Mouse (Mus musculus): Measurements from ENCODE around the gene Mapk8ip1. TPM values are rescaled to one million over a fixed set of nuclear protein-coding genes. Genes with fewer than 3 reads are reported as not detected.
"Not testable (repeated sequence)": the region's sequence is repeated elsewhere in the genome, so short reads cannot be mapped to it uniquely, and the experiment has no call there.

Gene Mapk8ip1
- total RNA-seq, 2 experiments from 2014 or later, result 414 to 421 TPM

DNA sequence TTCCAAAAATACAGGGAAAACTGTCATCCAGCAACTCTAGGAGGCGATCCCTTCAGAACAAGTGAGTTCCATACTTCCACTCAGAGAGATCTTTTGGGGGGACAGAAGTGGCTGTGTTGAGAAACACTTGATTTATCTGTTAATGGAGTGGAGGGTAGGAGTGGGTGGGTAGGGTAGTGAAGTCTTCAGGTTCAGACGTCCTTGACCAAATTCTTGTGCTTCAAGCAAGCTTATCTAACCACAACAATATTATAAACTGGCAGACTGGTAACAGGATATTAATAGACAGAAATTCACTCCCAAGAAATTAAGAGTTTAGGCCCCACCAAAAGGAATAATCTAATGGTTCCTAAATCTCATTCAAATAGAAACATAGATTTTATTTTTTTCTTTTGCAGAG is 29.0 kb upstream of the Mapk8ip1 start:
- no peak for DNase-seq (ENCODE audit: extremely low spot score in 1 of 2, low spot score in 2 of 2)
- intact Hi-C loops (cut with DNase I), result loop anchor here (10.0 kb wide), 2 partner anchors 115 to 445 kb away; no protein-coding TSS in a partner anchor

DNA sequence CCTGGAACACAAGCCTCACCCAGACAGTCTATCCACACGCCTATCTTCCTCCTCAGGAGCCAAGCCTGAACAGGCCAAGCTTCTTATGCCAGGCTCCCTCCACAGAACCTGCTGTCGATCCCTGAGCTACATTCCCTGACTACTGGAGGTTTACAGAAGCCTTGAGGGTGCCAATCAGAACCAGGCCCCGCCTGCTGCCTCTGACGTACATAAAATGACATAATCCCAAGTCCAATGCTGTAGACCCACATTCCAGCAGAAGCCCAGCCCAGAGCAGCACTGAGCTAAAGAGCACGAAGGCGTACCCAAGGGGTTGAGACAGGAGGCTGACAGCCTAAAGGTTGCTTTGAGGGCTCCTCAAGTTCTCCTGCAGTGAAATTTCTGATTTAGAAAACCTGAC is 26.8 kb upstream of the Mapk8ip1 start:
- peak; percentile 76 to 80 for DNase-seq (ENCODE audit: extremely low spot score in 1 of 2, low spot score in 2 of 2)
- intact Hi-C loops (cut with DNase I), result no loop called here

DNA sequence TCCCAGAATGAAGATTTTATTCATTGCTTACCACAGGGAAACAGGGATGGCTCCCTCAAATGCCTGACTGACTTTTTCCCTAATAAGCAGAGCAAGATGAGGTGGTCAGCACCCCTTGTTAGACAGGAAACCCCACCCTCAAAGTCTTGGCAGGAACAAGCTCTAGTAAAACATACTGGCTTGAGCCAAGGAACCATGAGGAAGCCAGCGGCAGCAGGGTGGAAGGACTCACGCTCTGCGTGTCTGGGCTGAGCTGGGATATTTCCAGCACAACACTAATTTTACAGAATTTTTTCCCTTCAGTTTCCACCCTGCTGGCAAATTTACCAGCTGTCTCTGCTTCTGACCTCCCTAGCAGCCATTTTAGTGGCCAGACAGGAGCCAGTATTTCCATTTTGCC is 25.4 kb upstream of the Mapk8ip1 start:
- intact Hi-C loops (cut with DNase I), result no loop called here

DNA sequence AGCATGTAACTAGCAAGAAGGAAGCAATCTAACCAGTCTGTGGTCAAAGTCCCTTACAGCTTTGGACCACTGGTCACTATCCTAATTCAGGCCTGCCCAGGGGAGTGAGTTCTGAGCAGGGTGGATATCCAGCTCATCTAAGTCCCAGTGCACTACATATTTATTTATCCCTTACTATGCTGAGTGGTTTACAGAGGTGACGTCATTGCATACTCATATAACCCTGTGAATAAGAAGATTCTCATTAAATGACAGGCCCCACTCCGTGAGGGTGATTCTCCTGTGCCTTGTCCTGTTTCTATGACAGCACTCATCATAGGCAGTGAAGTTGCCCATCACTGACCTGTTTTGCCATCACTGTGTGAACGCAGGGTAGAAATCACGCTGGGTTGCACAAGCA is 24.3 kb upstream of the Mapk8ip1 start:
- DNase-seq (ENCODE audit: extremely low spot score in 1 of 2, low spot score in 2 of 2), result no peak
- intact Hi-C loops (cut with DNase I), result no loop called here

More for the DNA sequence above, 25.4 kb upstream of the Mapk8ip1 start:
- no peak for DNase-seq (ENCODE audit: extremely low spot score in 1 of 2, low spot score in 2 of 2)

DNA sequence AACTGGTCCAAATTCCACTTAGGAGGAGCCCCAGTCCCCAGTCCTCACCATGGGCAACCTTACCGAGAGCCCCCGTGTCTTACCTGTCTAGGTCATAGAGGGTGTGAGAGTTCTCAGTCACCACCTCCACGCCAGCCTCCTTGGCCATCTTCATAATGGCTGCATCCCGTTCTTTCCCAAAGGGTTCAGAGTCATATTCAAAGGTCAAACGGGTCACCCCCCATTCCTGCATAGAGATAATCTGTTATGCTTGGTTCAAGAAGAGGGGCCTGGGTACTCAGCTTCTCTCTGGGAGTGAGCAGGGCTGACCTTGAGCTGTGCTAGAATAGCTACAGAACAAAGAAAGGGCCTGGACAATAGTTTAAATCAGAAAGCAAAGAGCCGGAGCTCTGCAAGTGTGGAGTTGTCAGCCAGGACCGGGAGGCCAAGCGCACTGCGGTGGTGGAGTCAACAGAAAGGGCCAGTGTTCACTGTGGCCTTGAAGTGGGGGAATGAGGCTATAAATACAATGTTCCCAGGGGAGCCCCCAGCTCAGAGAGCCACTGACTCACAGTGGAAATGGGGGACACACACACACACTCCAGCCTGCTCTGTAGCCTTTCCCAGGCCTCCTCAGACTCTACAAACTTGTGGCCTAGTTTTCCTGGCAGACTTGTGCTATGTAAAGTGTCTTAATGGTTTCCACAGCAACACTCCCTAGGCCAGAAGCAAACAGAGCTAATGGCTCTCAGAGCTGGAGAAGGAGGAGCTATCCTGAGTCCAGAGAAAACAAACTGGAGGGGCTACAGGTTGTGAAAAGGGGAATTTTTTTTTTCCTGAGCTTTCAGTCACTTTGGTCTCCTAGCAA is 23.6 kb upstream of the Mapk8ip1 start:
- intact Hi-C loops (cut with DNase I), result no loop called here
- peak in 1 of 2 experiments; percentile 59 for DNase-seq (ENCODE audit: extremely low spot score in 1 of 2, low spot score in 2 of 2)

DNA sequence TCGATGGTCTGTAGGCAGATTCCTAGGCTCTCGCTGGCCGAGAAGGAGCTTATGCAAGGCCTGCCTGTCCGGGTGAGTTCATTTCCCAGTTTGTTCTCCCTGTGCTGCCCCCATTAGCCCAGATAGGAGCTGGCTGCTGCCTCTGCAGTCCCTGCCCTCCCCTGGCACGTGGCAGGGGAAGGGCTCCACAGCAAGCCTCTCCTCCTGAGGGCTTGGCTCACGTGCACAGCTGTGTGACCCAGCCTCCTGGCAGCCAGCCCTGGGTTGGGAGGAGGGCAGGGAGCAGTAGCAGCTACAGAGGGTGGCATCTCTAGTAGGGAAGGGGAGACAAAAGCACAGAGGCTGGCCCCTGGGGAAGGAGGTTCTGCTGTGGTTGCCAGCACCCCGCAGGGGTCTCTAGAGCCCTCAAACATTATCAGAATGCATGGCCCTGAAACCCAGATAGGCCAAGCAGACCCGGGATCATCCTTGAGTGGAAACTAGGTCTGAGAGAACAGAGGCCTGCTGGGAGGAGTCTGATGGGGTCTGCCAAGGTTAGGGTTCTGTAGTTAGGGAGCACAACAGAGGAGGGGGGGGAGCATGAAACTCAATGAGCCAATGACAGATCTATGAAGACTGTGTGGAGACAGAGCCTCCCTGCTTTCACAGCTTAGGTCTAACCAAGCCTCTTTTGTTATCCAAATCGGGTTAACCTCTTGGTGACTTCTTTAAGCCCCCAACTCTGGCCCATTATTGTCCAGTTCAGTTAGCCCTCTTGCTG is 22.8 kb upstream of the Mapk8ip1 start:
- peak; percentile 74 to 92 for DNase-seq (ENCODE audit: extremely low spot score in 1 of 2, low spot score in 2 of 2)
- intact Hi-C loops (cut with DNase I), result no loop called here

DNA sequence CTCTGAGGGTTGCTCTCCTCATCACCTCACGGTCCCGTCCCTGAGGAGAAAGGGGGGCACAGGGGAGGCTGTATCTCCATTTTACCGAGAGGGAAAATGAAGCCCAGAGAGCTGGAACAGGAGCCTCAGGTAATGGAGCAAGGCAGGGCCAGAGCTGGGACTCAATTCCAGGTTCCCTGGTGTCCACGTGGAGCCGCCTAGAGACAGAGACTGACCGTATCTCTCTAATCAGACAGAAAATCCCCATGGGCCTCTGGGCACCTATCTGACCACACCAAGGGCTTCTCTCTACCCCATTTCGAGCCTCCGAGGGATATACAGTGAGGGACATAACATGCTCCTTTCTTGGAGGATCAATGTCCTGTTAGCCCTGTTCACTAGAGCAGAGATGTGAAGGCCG is 22.1 kb upstream of the Mapk8ip1 start:
- intact Hi-C loops (cut with DNase I), result no loop called here
- no peak for DNase-seq (ENCODE audit: extremely low spot score in 1 of 2, low spot score in 2 of 2)

DNA sequence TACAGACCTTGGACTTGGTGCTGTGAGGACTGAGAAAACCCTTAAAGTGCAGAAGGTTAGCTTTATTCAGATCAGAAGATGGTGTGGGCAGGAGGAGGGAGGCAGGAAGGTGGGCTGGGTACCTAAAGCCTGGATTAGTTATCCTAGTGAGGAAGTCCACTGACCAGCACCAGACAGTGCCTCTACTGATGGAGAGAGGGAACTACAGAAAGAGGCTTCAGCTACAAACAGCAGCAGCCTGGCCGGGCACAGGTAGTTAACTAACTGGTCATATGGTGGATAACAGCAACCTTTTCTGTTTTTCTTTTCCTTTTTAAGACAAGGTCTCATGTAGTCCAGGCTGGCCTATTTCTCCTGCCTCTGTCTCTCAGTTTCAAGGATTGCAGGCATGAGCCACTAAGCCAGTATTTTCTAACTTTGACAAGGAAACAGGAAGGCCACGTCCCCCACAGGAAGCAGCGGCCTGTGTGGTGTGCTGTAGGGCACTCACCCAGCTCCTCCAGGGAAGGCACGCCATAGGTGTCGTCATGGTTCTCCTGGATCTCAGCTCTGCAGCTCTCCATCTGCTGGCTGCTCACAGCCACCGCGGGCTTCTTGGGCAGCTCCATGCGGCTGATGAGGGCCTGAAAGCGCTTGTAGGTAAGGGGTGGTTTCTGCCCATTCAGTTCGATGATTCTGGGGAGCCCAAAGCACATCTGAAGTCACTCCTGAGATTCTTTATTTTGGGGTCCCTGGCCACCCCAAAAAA is 21.5 kb upstream of the Mapk8ip1 start:
- no peak for DNase-seq (ENCODE audit: extremely low spot score in 1 of 2, low spot score in 2 of 2)
- intact Hi-C loops (cut with DNase I), result no loop called here

DNA sequence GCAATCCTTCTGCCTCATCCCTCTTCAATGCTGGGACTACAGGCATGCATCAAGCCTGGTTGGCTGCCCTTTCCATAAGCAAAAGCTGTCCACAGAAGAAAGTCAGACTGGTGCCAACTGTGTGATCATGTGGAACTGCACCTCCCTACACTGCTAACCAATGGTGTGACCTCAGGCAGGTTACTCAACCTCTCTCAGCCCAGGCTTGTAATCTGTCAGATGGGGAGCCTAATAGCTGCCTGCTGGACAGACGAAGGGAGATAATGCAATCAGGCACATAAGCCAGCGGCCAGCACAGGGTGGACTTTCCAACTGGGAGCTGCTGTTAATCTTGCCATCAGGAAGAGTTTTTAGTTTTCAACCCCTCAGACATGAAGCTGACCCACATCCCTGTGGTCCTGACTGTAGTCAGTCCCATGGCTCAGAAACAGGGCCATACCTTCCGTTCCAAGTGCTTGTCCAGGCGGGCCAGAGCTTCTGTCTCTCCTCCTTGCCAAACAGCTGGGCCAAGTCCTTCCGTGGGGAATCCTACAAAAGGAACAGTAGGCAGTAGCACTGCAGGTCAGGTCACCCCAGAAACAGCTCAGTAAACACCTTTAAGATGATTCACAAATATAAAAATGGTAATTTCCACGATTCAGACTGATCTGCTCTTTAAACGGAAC is 20.8 kb upstream of the Mapk8ip1 start:
- DNase-seq (ENCODE audit: extremely low spot score in 1 of 2, low spot score in 2 of 2), result no peak
- intact Hi-C loops (cut with DNase I), result no loop called here

DNA sequence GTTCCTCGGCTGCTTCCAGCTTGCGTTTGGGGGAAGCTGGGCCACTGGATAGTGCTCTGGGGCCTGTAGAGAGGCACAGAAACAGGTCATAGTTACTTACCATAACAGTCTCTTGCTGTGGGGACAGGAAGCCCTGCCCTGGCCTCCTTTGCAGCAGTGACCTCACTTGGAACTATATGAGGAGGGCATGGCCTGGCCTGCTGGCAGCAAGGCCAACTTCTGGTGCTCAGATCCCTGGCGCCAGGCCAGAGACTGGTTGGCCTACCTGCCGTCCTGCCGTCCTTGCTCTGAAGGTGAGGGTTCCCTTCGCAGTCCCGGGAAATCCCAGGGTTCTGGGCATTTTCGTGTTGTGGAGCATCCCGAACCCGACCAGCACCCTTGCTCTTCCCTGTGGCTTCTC is 10.6 kb upstream of the Mapk8ip1 start:
- intact Hi-C loops (cut with DNase I), result no loop called here

DNA sequence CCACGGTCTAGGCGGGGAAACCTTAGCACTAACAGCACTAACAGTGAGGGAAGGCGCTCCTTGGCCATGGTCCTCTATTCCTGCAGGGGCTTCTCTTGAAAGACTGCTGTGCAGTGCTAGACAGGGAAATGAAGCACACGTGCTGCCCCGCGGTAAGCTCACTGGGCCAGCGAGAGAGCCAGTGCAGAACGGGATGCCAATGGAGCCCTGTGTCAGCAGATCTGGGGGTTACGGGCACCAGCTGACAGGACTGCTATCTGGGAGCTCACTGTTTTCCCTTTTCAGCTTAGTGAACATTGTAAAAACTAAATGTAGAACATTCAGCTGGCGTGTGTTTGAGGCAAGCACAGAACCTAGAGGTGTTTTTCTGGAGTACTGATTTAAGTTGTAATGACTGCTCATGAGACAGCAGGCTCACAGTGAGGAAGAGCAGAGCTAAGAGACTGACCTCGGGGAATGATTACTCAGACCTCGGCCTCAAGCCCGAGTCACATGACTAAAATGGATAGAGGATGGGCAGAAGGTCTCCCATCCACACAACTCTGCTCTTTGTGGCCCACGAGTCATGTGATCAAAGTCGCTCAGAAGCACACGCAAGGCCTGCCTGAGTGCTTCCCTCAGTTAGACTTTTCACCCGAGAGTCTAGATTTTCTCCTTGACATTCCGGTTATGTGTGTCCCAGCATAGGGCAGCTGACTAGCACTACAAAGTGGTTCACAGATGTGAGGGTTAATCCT is 7.4 kb upstream of the Mapk8ip1 start:
- DNase-seq (ENCODE audit: extremely low spot score in 1 of 2, low spot score in 2 of 2), result no peak
- intact Hi-C loops (cut with DNase I), result no loop called here

More for the DNA sequence above, 10.6 kb upstream of the Mapk8ip1 start:
- DNase-seq (ENCODE audit: extremely low spot score in 1 of 2, low spot score in 2 of 2), result peak in 1 of 2 experiments; percentile 53

DNA sequence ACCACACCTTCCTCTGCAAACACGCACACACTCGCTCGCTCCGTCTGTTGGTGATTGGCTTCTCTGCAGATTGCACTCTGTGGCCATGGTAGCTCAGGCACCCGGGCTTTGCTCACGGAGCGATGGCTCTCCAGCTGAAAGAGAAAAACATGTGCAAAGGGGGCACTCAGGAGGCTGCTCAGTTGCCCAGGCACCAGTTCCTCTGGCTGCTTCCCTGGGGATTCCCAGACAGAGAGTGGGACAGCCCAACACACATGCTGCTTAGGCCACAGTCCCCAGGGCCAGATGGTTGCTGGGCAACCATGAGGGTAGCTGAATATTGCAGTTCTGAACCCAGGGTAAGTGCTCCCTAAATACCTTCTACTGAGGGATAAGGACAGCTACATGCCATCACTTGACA is 4.6 kb upstream of the Mapk8ip1 start:
- DNase-seq (ENCODE audit: extremely low spot score in 1 of 2, low spot score in 2 of 2), result no peak
- intact Hi-C loops (cut with DNase I), result no loop called here

DNA sequence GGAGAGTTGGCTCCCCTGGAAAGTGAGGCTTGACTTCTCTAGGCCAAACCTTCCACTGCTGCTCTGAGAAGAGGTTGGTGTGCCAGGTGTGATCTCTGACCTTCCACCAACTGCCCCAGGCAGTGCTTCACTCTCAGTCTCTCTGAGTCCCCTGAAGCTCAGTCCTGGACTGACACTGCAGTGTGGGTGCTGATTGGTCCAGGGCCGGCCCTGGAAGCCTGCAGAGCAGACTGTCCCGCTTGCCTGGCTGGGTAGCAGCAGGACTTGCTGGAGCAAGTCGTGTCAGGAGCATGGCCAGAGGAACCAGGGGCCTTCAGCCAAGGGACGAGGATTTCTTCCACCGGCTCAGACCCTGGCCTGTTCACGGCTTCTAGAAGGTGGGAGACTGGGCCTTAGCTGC is 3.7 kb upstream of the Mapk8ip1 start:
- no peak for DNase-seq (ENCODE audit: extremely low spot score in 1 of 2, low spot score in 2 of 2)
- intact Hi-C loops (cut with DNase I), result no loop called here

DNA sequence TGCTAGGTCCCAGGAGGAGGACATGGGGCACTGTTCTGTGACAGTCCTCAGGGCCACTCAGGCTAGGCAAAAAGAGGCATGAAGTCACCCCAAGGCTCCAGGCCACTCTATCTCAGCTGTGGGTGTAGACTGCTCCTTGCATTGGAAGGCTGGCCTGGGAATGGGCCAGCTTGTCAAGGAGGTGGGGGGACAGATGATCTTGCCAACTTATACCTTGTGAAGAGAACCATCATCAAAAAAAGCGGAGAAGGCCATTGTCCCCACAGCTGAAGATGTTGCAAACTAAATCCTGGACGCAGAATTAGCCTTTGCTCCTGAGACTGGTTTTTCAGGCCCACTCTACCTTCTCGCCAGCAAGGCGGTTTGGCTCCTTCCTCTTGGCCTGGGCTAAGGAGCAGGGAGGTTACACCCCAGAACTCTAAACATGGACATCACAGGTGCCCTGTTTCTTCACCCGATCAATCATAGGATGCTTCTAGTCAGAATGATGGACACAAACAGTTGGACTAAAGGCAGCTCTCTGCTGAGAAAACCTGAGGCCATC is 2.8 kb upstream of the Mapk8ip1 start:
- no peak for DNase-seq (ENCODE audit: extremely low spot score in 1 of 2, low spot score in 2 of 2)
- intact Hi-C loops (cut with DNase I), result no loop called here

DNA sequence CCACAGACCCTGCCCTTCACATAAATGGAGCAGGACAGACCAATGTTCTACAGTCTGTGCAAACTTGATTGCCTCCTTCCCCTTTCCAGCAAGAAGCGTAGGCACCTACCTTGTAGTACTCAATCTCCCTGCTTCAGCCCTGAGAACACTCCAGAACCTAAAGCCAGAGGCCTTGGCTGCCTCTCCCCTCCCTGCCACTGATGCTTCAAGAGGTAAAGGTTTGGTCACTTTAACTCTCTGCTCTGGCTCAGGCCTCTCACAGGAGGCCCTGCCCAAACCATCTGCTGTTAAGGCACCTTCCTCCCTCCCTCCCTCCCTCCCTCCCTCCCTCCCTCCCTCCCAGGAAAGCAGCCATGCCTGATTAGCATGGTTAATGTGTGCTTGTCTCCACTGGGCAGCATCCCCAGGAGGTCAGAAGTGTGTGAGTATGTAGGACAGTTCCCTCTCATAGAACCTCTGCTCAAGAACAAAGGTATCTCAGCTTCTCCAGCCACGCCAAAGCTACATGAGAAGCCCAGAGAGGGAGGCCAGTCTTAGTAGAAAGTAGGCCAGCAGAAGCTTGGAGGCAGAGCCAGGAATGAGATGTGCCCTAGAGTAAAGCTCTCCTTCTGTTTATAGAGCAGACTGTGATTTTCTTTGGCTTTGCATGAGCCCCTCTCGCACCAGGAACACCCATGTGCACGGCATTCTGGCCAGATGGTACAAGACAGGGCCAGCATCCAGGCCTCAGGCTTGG is 1.7 kb upstream of the Mapk8ip1 start:
- intact Hi-C loops (cut with DNase I), result no loop called here
- no peak for DNase-seq (ENCODE audit: extremely low spot score in 1 of 2, low spot score in 2 of 2)

DNA sequence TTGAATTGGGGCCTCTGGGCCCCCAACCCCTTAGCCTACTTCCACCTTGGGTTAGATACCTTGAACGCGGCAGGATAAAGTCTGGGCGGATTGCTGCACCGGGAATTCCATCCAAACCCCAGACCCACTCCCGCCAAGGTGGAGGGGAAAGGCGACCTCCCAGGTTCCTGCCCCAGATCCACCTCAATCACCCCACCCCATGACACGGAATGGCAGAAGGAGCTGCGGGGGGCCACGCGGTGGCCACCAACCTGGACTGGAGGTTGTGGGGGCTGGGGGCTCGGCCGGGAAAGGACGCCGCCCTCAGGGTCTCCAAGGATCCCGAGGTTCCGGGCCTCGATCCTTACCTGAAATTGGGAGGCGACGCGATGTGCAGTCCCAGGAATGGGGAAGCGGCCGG is 381 bp downstream of the Mapk8ip1 start:
- peak in 1 of 2 experiments; percentile 49 for DNase-seq (ENCODE audit: extremely low spot score in 1 of 2, low spot score in 2 of 2)
- intact Hi-C loops (cut with DNase I), result no loop called here

DNA sequence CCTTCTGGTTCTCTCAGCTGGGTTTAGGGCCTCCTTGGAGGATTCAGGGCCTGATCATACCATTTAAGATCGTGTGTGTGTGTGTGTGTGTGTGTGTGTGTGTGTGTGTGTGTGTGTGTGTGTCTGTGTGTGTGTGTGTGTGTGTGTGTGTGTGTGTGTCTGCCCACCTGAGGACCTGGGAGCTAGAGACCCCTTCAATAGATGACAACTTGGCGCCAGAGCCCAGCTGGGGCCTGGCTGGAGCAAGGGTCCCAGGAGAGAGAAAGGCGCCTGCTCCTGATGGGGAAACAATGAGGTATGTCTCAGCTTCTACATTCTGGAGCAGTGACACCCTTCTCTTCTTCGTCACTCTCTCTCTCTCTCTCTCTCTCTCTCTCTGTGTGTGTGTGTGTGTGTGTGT is 1.2 kb downstream of the Mapk8ip1 start:
- intact Hi-C loops (cut with DNase I); DNase-seq (ENCODE audit: extremely low spot score in 1 of 2, low spot score in 2 of 2): not testable (repeated sequence)
